Mouse (Mus musculus) MEL (cell line): ENCODE data around the gene Abca8b. TPM values are rescaled to one million over a fixed set of nuclear protein-coding genes. Genes with fewer than 3 reads are reported as not detected.

Experiments used
- DNase-seq: peaks from one replicate; pipeline ENCODE4 v3.0.0; 2011; ENCODE audit warnings: low read depth, low spot score
- H3K27ac ChIP-seq: 2 replicates; pipeline ENCODE4 v1.5.1; 2012; ENCODE audit warnings: low read depth, mild to moderate bottlenecking, control low read depth, low read length, moderate library complexity; ENCODE audit not compliant: control insufficient read depth
- H3K27me3 ChIP-seq, 2 experiments: fragments of 150-350 bp in 1 of 2; sonication (generic) in 1 of 2; 2 replicates each; pipeline ENCODE4 v1.6.1; 2012; ENCODE audit warnings: low read length in 2 of 2, mild to moderate bottlenecking in 2 of 2, improper control_type of control experiment in 1 of 2, moderate library complexity in 1 of 2; ENCODE audit not compliant: insufficient read depth in 2 of 2, control insufficient read depth in 1 of 2
- H3K36me3 ChIP-seq, 2 experiments: 2 replicates each; pipeline ENCODE4 v1.6.1; 2012 to 2014; ENCODE audit warnings: low read length in 2 of 2, improper control_type of control experiment in 1 of 2, inconsistent platforms in 1 of 2, mild to moderate bottlenecking in 1 of 2; ENCODE audit not compliant: insufficient read depth in 2 of 2, control insufficient read depth in 1 of 2
- H3K4me1 ChIP-seq, 2 experiments: fragments of 150-350 bp in 1 of 2; sonication (generic) in 1 of 2; 2 replicates each; pipeline ENCODE4 v1.6.1; 2012; ENCODE audit warnings: low read length in 2 of 2, improper control_type of control experiment in 1 of 2, mild to moderate bottlenecking in 1 of 2; ENCODE audit not compliant: insufficient read depth in 2 of 2, control insufficient read depth in 1 of 2
- H3K4me3 ChIP-seq, 2 experiments: fragments of 150-350 bp in 1 of 2; sonication (generic) in 1 of 2; 2 replicates each; pipeline ENCODE4 v1.5.1; 2012; ENCODE audit warnings: low read depth in 2 of 2, low read length in 2 of 2, mild to moderate bottlenecking in 2 of 2, moderate library complexity in 2 of 2, control low read depth in 1 of 2, improper control_type of control experiment in 1 of 2; ENCODE audit not compliant: control insufficient read depth in 1 of 2, insufficient read depth in 1 of 2
- H3K79me2 ChIP-seq: 2 replicates; pipeline ENCODE4 v1.6.1; 2012; ENCODE audit warnings: mild to moderate bottlenecking, low read length, moderate library complexity; ENCODE audit not compliant: control insufficient read depth, poor library complexity, insufficient read depth
- H3K9ac ChIP-seq: 2 replicates; pipeline ENCODE4 v1.6.1; 2012; ENCODE audit warnings: low read depth, mild to moderate bottlenecking, control low read depth, low read length, moderate library complexity; ENCODE audit not compliant: control insufficient read depth, poor library complexity, severe bottlenecking
- H3K9me3 ChIP-seq: fragments of 150-350 bp; sonication (generic); replicated peaks from 2 replicates; pipeline ENCODE4 v1.6.1; 2012; ENCODE audit warnings: mild to moderate bottlenecking, low read length, improper control_type of control experiment, moderate library complexity; ENCODE audit not compliant: insufficient read depth
- CHD2 ChIP-seq: IDR thresholded peaks from 2 replicates; pipeline ENCODE4 v1.6.1; 2011; ENCODE audit warnings: low read length, improper control_type of control experiment
- EP300 ChIP-seq, 2 experiments: IDR thresholded peaks; 2 replicates each; pipeline ENCODE4 v1.6.1; 2011; ENCODE audit warnings: improper control_type of control experiment in 2 of 2, low read length in 2 of 2, low read depth in 1 of 2, mild to moderate bottlenecking in 1 of 2
- ETS1 ChIP-seq: IDR thresholded peaks from 2 replicates; pipeline ENCODE4 v1.6.1; 2012; ENCODE audit warnings: low read depth, mild to moderate bottlenecking, inconsistent platforms, low read length, improper control_type of control experiment, moderate library complexity
- GATA1 ChIP-seq: IDR thresholded peaks from 2 replicates; pipeline ENCODE4 v1.6.1; 2011; ENCODE audit warnings: low read depth, low read length, improper control_type of control experiment
- MAX ChIP-seq: IDR thresholded peaks from 2 replicates; pipeline ENCODE4 v1.6.1; 2011; ENCODE audit warnings: low read length, improper control_type of control experiment
- MEF2A ChIP-seq: IDR thresholded peaks from 2 replicates; pipeline ENCODE4 v1.6.1; 2014; ENCODE audit warnings: low read depth, mild to moderate bottlenecking, inconsistent platforms, low read length, improper control_type of control experiment; ENCODE audit not compliant: poor library complexity, insufficient replicate concordance, severe bottlenecking; ENCODE audit errors: extremely low read depth
- MXI1 ChIP-seq: IDR thresholded peaks from 2 replicates; pipeline ENCODE4 v1.6.1; 2011; ENCODE audit warnings: mild to moderate bottlenecking, low read depth, low read length, improper control_type of control experiment
- NELFE ChIP-seq: IDR thresholded peaks from 2 replicates; pipeline ENCODE4 v1.6.1; 2011; ENCODE audit warnings: low read depth, low read length, improper control_type of control experiment
- POLR2A ChIP-seq, 2 experiments: IDR thresholded peaks; 2 replicates each; pipeline ENCODE4 v1.6.1; 2011 to 2012; ENCODE audit warnings: low read length in 2 of 2, mild to moderate bottlenecking in 2 of 2, control low read depth in 1 of 2, improper control_type of control experiment in 1 of 2, low read depth in 1 of 2, moderate library complexity in 1 of 2; ENCODE audit not compliant: control insufficient read depth in 1 of 2, insufficient read depth in 1 of 2, poor library complexity in 1 of 2
- TBP ChIP-seq: IDR thresholded peaks from 2 replicates; pipeline ENCODE4 v1.8.0; 2011; ENCODE audit warnings: low read depth, low read length, improper control_type of control experiment
- TCF12 ChIP-seq: IDR thresholded peaks from 2 replicates; pipeline ENCODE4 v1.6.1; 2014; ENCODE audit warnings: low read depth, mild to moderate bottlenecking, inconsistent platforms, low read length, improper control_type of control experiment, moderate library complexity
- UBTF ChIP-seq: IDR thresholded peaks from 2 replicates; pipeline ENCODE4 v1.6.1; 2012; ENCODE audit warnings: low read depth, mild to moderate bottlenecking, inconsistent platforms, low read length, improper control_type of control experiment, moderate library complexity, borderline replicate concordance; ENCODE audit not compliant: insufficient read depth
- USF1 ChIP-seq: IDR thresholded peaks from 2 replicates; pipeline ENCODE4 v1.6.1; 2014; ENCODE audit warnings: low read depth, mild to moderate bottlenecking, inconsistent platforms, low read length, improper control_type of control experiment, moderate library complexity
- USF2 ChIP-seq, 2 experiments: IDR thresholded peaks; 2 replicates each; pipeline ENCODE4 v1.6.1; 2011 to 2012; ENCODE audit warnings: improper control_type of control experiment in 2 of 2, low read length in 2 of 2, borderline replicate concordance in 1 of 2, inconsistent platforms in 1 of 2, low read depth in 1 of 2, mild to moderate bottlenecking in 1 of 2; ENCODE audit not compliant: insufficient read depth in 1 of 2
- polyA plus RNA-seq, 2 experiments: library from polyadenylated mRNA; stranded (reverse) in 1 of 2; unstranded in 1 of 2; fragments of >175 nt in 1 of 2; fragments of >200 nt in 1 of 2; gene quantifications; 2 replicates each; pipeline versions ENCODE4 v1.2.1 to v1.2.4; 2012; ENCODE audit warnings: low replicate concordance in 2 of 2, low read depth in 1 of 2; ENCODE audit not compliant: insufficient read length in 2 of 2, insufficient read depth in 1 of 2, missing spikeins in 1 of 2
- total RNA-seq: library from RNA; depleted of rRNA; stranded (reverse); fragments of 300-350 nt; gene quantifications from 2 replicates; pipeline ENCODE4 v1.2.3, GENCODE M21; 2012

The Abca8b gene
- total and polyA plus RNA-seq, 3 experiments = not detected

DNA sequence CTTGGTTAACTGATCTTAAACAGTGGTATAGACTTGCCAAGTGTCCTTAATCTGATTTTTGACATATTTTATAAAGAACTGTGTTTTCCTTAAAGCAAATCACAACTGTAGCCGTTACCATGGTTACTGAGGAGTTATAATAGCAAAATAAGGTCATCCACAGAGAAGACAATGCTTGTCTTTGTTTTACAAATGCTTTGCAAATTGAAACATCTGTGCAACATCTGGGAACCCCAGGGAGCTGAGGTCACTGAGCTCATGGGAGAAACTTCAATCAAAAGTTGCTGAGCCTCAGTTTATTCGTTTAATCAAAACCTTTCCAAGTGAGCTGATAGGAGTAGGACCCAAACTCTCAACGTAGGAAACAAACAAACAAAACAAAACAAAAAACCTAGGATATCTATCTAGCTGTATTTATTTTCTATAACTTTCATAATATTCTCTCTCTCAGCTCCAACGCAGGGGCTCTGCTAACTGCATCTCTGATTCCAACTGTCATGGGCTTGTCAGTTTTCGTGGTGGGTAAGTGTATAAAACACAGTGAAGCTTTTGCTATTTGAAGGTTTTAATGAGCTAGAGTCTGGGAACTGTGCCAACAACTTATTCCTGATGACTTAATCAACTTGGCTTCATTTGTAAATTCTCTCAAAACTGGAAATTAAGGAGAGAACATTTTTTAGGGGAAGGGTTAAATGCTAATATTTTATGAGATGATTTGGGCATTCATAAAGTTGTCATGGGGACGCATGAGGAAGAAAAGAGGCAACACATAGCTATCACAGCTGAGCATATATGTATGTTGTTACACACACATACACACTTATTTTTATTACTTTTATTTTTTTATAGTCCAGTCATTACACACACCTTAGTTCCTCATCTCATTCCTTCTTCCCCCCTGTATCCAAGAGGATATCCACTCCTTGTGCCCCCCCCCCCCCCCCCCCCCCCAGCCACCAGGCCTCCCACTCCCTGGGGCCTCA, 92.7 kb downstream of the Abca8b start:
- H3K79me2 ChIP-seq = no peaks in the 10 kb centered on the region
- no peak overlapping the region for H3K27ac ChIP-seq
- no peaks in the 10 kb centered on the region for H3K27me3 ChIP-seq
- no peak overlapping the region for H3K9ac ChIP-seq
- peaks cover 0 to 4% of the 10 kb centered on the region in 2 experiments; a peak in 1 of 4 replicates for H3K36me3 ChIP-seq
- peak; percentile 54 for DNase-seq
- H3K4me3 ChIP-seq = no peak overlapping the region
- peaks cover 2% of the 10 kb centered on the region in 2 experiments; a peak in 3 of 4 replicates for H3K4me1 ChIP-seq
- no peaks in the 10 kb centered on the region for H3K9me3 ChIP-seq
- TF ChIP-seq USF2 (IDR thresholded peaks at IDR 0.05; ENCODE audit: borderline replicate concordance in 1 of 2, insufficient read depth in 1 of 2, low read depth in 1 of 2, low read length in 2 of 2) = no peak
- TF ChIP-seq TCF12 = no peak
- TF ChIP-seq USF1 = no peak
- no peak for TF ChIP-seq GATA1
- no peak for TF ChIP-seq CHD2
- TF ChIP-seq MAX = no peak
- TF ChIP-seq MEF2A = no peak
- TF ChIP-seq NELFE = no peak
- TF ChIP-seq EP300 (IDR thresholded peaks at IDR 0.05; ENCODE audit: low read depth in 1 of 2, low read length in 2 of 2) = 0 out of 4 replicates have a peak, but pooled peaks of 1 of the 2 experiments have one; percentile 5
- no peak for TF ChIP-seq TBP
- TF ChIP-seq UBTF = no peak
- no peak for TF ChIP-seq MXI1
- no peak for TF ChIP-seq POLR2A (IDR thresholded peaks at IDR 0.05; ENCODE audit: control insufficient read depth in 1 of 2, insufficient read depth in 1 of 2, low read depth in 1 of 2, low read length in 2 of 2, poor library complexity in 1 of 2)
- peak; percentile 43 for TF ChIP-seq ETS1
- TF ChIP-seq, all 39 proteins: peak for 2

GRCm38 (mm10) chr11:109900491-109901241, 95.0 kb downstream of the Abca8b start:
- Histone ChIP-seq H3K4me1 (no peaks in the 10 kb centered on the region), H3K27me3 (no peaks in the 10 kb centered on the region), H3K27ac (no peak overlapping the region), H3K79me2 (no peaks in the 10 kb centered on the region), H3K9me3 (no peaks in the 10 kb centered on the region), H3K9ac (no peak overlapping the region), H3K4me3 (no peak overlapping the region), H3K36me3 (peaks cover 0 to 4% of the 10 kb centered on the region in 2 experiments; a peak in 1 of 4 replicates)
- no peak for TF ChIP-seq NELFE
- no peak for DNase-seq
